Comparison of ENCODE assay signal across 18 mouse cellular contexts in genomic region chr9:64011356-64011755, GRCm38 (mm10). TPM values are rescaled to one million over a fixed set of nuclear protein-coding genes. Genes with fewer than 3 reads are reported as not detected.
DNase-seq lines count a peak whose midpoint lies in the region; ATAC-seq and TF ChIP-seq lines count a peak whose summit lies in the region.
"Had no signal": no experiment of that assay in that cellular context is flagged by ENCODE, and none has a peak within 500 bp of the region (broad histone marks: within the 10 kb centered on the region; RNA-seq: fewer than 3 reads in every experiment).

No protein-coding gene starts in this region.

- H3K36me3 ChIP-seq in midbrain, postnatal 0 days (ENCODE audit: insufficient read depth, low read length): no peaks in the 10 kb centered on the region
- H3K36me3 ChIP-seq in midbrain, embryonic 15.5 days (replicated peaks): no peaks in the 10 kb centered on the region

- intact Hi-C loops in gastrocnemius, adult 2 months (cut with DNase I): no loop called here
- intact Hi-C loops in gastrocnemius, postnatal 14 days (cut with DNase I; ENCODE audit: low total_unique reads): no loop called here

- H3K4me3 ChIP-seq in gastrocnemius, adult 2 months: no peak overlapping the region
- no peak overlapping the region for H3K4me3 ChIP-seq in layer of hippocampus, adult 2 months
- no peak overlapping the region for H3K4me3 ChIP-seq in midbrain, postnatal 0 days (ENCODE audit: low read depth, low read length)
- no peak overlapping the region for H3K4me3 ChIP-seq in midbrain, embryonic 15.5 days
- H3K4me3 ChIP-seq: forebrain, embryonic 12.5 days; limb, embryonic 13.5 days; megakaryocyte, embryonic 14.5 days; neural tube, embryonic 15.5 days had no signal

- H3K27me3 ChIP-seq in midbrain, postnatal 0 days (ENCODE audit: insufficient read depth, low read length): peaks cover 4% of the 10 kb centered on the region; the same call in 1 of the 2 replicates
- H3K27me3 ChIP-seq in midbrain, embryonic 15.5 days (replicated peaks): peaks cover 2% of the 10 kb centered on the region; the same call in 1 of the 2 replicates
- H3K27me3 ChIP-seq: limb, embryonic 13.5 days; neural tube, embryonic 15.5 days had no signal

- no peaks in the 10 kb centered on the region for H3K4me1 ChIP-seq in midbrain, postnatal 0 days (ENCODE audit: insufficient read depth, low read length)
- H3K4me1 ChIP-seq in midbrain, embryonic 15.5 days: no peaks in the 10 kb centered on the region

- no peaks in the 10 kb centered on the region for H3K9me3 ChIP-seq in midbrain, postnatal 0 days (ENCODE audit: low read length)
- no peaks in the 10 kb centered on the region for H3K9me3 ChIP-seq in midbrain, embryonic 15.5 days
- H3K9me3 ChIP-seq: neural tube, embryonic 15.5 days had no signal

- no peak for ATAC-seq in midbrain, postnatal 0 days (ENCODE audit: low FRiP score)
- ATAC-seq in midbrain, embryonic 15.5 days (replicated peaks): no peak
- ATAC-seq: inflammation-experienced regulatory T-cells, adult 6 months had no signal

- H3K4me2 ChIP-seq in midbrain, postnatal 0 days (ENCODE audit: low read depth, low read length, poor library complexity, severe bottlenecking): no peak overlapping the region
- no peak overlapping the region for H3K4me2 ChIP-seq in midbrain, embryonic 15.5 days
- H3K4me2 ChIP-seq: forebrain, embryonic 12.5 days; limb, embryonic 13.5 days; neural tube, embryonic 15.5 days had no signal

- 100% methylated on average over 1 of the region's 1 CpGs for WGBS in midbrain, postnatal 0 days
- 96% methylated on average over 1 of the region's 1 CpGs for WGBS in midbrain, embryonic 15.5 days

- TF ChIP-seq CTCF in gastrocnemius, adult 2 months (IDR thresholded peaks at IDR 0.05): peak; percentile 15; the same call in 1 of the 2 replicates
- TF ChIP-seq CTCF in layer of hippocampus, adult 2 months (conservative IDR thresholded peaks at IDR 0.05): peak; percentile 33
- TF ChIP-seq CTCF in midbrain, postnatal 0 days (IDR thresholded peaks at IDR 0.05): peak; percentile 37

- no peak overlapping the region for H3K9ac ChIP-seq in midbrain, postnatal 0 days (replicated peaks; ENCODE audit: low read length, poor library complexity, severe bottlenecking)
- H3K9ac ChIP-seq in midbrain, embryonic 15.5 days: no peak overlapping the region
- H3K9ac ChIP-seq: forebrain, embryonic 12.5 days; limb, embryonic 13.5 days; neural tube, embryonic 15.5 days had no signal

- peak; percentile 3 for DNase-seq in gastrocnemius, adult 2 months
- DNase-seq in gastrocnemius, postnatal 14 days: no peak
- DNase-seq in layer of hippocampus, adult 2 months (ENCODE audit: low spot score in 2 of 2): no peak
- DNase-seq in layer of hippocampus, postnatal 14 days (ENCODE audit: low spot score in 2 of 2): no peak
- DNase-seq in midbrain, postnatal 0 days (ENCODE audit: low spot score): no peak
- DNase-seq in adrenal gland, postnatal 4 days (ENCODE audit: low spot score in 2 of 2): no peak
- no peak for DNase-seq in spleen, adult 18-20 months
- DNase-seq: cerebellum, adult 9-11 months; gastrocnemius, postnatal 25 days; heart, postnatal 10 days; layer of hippocampus, postnatal 36 days; midbrain, embryonic 14.5 days had no signal

- no peak overlapping the region for H3K27ac ChIP-seq in gastrocnemius, adult 2 months
- H3K27ac ChIP-seq in layer of hippocampus, adult 2 months: no peak overlapping the region
- no peak overlapping the region for H3K27ac ChIP-seq in midbrain, postnatal 0 days (ENCODE audit: low read depth, low read length)
- no peak overlapping the region for H3K27ac ChIP-seq in midbrain, embryonic 15.5 days
- H3K27ac ChIP-seq: forebrain, embryonic 12.5 days; limb, embryonic 13.5 days; neural tube, embryonic 15.5 days had no signal

RNA-seq across cellular contexts. Expression of gene Smad6, which starts 10.5 kb away (rescaled TPM):
- 1 to 10 TPM; 2.2 to 5.7 TPM for total RNA-seq in gastrocnemius, adult 2 months (2021)
- total RNA-seq in gastrocnemius, postnatal 14 days (2021): 1 to 10 TPM; 1.9 to 2.9 TPM
- total RNA-seq in layer of hippocampus, adult 2 months (2021): 1 to 10 TPM; 2.1 to 2.3 TPM
- 1 to 10 TPM; 2.6 to 2.9 TPM for total RNA-seq in layer of hippocampus, postnatal 14 days (2021)
- total RNA-seq in midbrain, postnatal 0 days (2014; rRNA removed): 10.4 and 12.7 TPM in 2 replicates
- 0.97 and 1.2 TPM in 2 replicates for polyA plus RNA-seq in midbrain, postnatal 0 days (2015; fragmentation: Nextera tagmentation; extraction: Ambion mirVana)
- polyA plus RNA-seq in midbrain, embryonic 15.5 days (2015; fragmentation: Nextera tagmentation; extraction: Ambion mirVana): 1.5 and 1.9 TPM in 2 replicates
- 10 to 100 TPM; 28.8 to 32.9 TPM for total RNA-seq in adrenal gland, postnatal 4 days (2021)
- polyA plus RNA-seq: inflammation-experienced regulatory T-cells, adult 6 months had no signal
